Comparison of ENCODE assay signal across 14 mouse cellular contexts in the genomic region with DNA sequence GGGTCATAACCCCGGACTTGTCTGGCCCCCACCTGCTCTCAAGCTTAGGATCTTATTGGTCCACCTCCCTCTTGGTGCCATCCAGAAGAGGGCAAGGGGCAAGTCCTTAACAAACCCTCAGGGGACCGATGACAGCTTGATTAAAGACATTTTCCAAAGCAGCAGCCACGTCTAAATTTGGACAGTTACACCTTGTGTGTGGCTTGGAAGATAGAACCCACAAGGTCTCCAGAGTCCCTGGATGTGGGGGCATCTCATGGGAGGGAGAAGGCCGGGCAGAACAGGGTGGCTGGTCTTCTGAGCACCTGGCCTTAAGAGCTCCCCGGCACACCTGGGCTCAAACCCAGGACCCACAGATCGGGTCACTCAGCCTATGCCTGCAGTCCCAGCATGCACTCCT. TPM values are rescaled to one million over a fixed set of nuclear protein-coding genes. Genes with fewer than 3 reads are reported as not detected.
DNase-seq lines count a peak whose midpoint lies in the region; ATAC-seq lines count a peak whose summit lies in the region.
"Had no signal": no experiment of that assay in that cellular context is flagged by ENCODE, and none has a peak within 500 bp of the region (broad histone marks: within the 10 kb centered on the region; RNA-seq: fewer than 3 reads in every experiment).

No protein-coding gene starts in this region.

- H3K27me3 ChIP-seq in heart, embryonic 10.5 days (ENCODE audit: insufficient read depth, poor library complexity, severe bottlenecking) = no peaks in the 10 kb centered on the region
- H3K27me3 ChIP-seq in heart, embryonic 15.5 days = no peaks in the 10 kb centered on the region
- no peaks in the 10 kb centered on the region for H3K27me3 ChIP-seq in intestine, embryonic 15.5 days (replicated peaks)
- H3K27me3 ChIP-seq in stomach, embryonic 16.5 days (ENCODE audit: control insufficient read depth, insufficient read depth, low read length) = no peaks in the 10 kb centered on the region
- H3K27me3 ChIP-seq in kidney, embryonic 16.5 days (ENCODE audit: insufficient read depth, low read length) = no peaks in the 10 kb centered on the region

- peak overlapping the region; percentile 61 for H3K4me2 ChIP-seq in heart, embryonic 15.5 days
- peak overlapping the region; percentile 41 for H3K4me2 ChIP-seq in intestine, embryonic 15.5 days (replicated peaks)
- peak overlapping the region; percentile 47 for H3K4me2 ChIP-seq in stomach, embryonic 16.5 days (ENCODE audit: low read depth, low read length)
- no peak overlapping the region for H3K4me2 ChIP-seq in kidney, embryonic 16.5 days (replicated peaks; ENCODE audit: low read depth, low read length)
- H3K4me2 ChIP-seq: liver, embryonic 11.5 days had no signal

- ATAC-seq in heart, embryonic 15.5 days (replicated peaks; ENCODE audit: insufficient number of reproducible peaks, insufficient read depth, low FRiP score, low read depth) = no peak
- ATAC-seq in intestine, embryonic 15.5 days = no peak
- no peak for ATAC-seq in stomach, embryonic 16.5 days (ENCODE audit: insufficient read depth, low FRiP score)
- ATAC-seq in kidney, embryonic 16.5 days (ENCODE audit: low FRiP score, low TSS enrichment) = no peak

- peaks cover 19% of the 10 kb centered on the region for H3K36me3 ChIP-seq in heart, embryonic 10.5 days
- peaks cover 6% of the 10 kb centered on the region for H3K36me3 ChIP-seq in heart, embryonic 15.5 days
- no peaks in the 10 kb centered on the region for H3K36me3 ChIP-seq in intestine, embryonic 15.5 days
- H3K36me3 ChIP-seq in stomach, embryonic 16.5 days (ENCODE audit: control insufficient read depth, insufficient read depth, low read length) = no peaks in the 10 kb centered on the region
- no peaks in the 10 kb centered on the region for H3K36me3 ChIP-seq in kidney, embryonic 16.5 days (ENCODE audit: insufficient read depth, low read length)
- H3K36me3 ChIP-seq: forebrain, embryonic 10.5 days; midbrain, embryonic 10.5 days had no signal

- no peaks in the 10 kb centered on the region for H3K9me3 ChIP-seq in heart, embryonic 10.5 days
- no peaks in the 10 kb centered on the region for H3K9me3 ChIP-seq in heart, embryonic 15.5 days (replicated peaks)
- H3K9me3 ChIP-seq in intestine, embryonic 15.5 days = no peaks in the 10 kb centered on the region
- no peaks in the 10 kb centered on the region for H3K9me3 ChIP-seq in stomach, embryonic 16.5 days (replicated peaks; ENCODE audit: control insufficient read depth, low read length)
- no peaks in the 10 kb centered on the region for H3K9me3 ChIP-seq in kidney, embryonic 16.5 days (ENCODE audit: low read length)
- H3K9me3 ChIP-seq: forebrain, embryonic 10.5 days; midbrain, embryonic 10.5 days had no signal

- H3K9ac ChIP-seq in heart, embryonic 15.5 days = peak overlapping the region; percentile 73
- H3K9ac ChIP-seq in intestine, embryonic 15.5 days = peak overlapping the region; percentile 28; the same call in 1 of the 2 replicates
- peak overlapping the region; percentile 54; the same call in 1 of the 2 replicates for H3K9ac ChIP-seq in stomach, embryonic 16.5 days (ENCODE audit: low read length)
- no peak overlapping the region for H3K9ac ChIP-seq in kidney, embryonic 16.5 days (replicated peaks; ENCODE audit: low read length)

- DNase-seq in heart, embryonic 10.5 days (ENCODE audit: low spot score) = no peak
- DNase-seq in heart, adult 9 months (ENCODE audit: low spot score in 2 of 2) = no peak
- DNase-seq in cerebellum, postnatal 25 days = no peak
- DNase-seq: cerebellum, adult 18-20 months; kidney, adult 9 months; lung, adult 2 months had no signal

- H3K4me3 ChIP-seq in heart, embryonic 10.5 days = peak overlapping the region; percentile 61
- peak overlapping the region; percentile 63 for H3K4me3 ChIP-seq in heart, embryonic 15.5 days
- peak overlapping the region; percentile 7; the same call in 1 of the 2 replicates for H3K4me3 ChIP-seq in intestine, embryonic 15.5 days (replicated peaks)
- peak overlapping the region; percentile 47 for H3K4me3 ChIP-seq in stomach, embryonic 16.5 days (replicated peaks; ENCODE audit: low read length)
- H3K4me3 ChIP-seq in kidney, embryonic 16.5 days (ENCODE audit: low read length) = no peak overlapping the region
- H3K4me3 ChIP-seq: forebrain, embryonic 10.5 days; midbrain, embryonic 10.5 days had no signal

- H3K4me1 ChIP-seq in heart, embryonic 10.5 days = peaks cover 40% of the 10 kb centered on the region
- H3K4me1 ChIP-seq in heart, embryonic 15.5 days (replicated peaks) = peaks cover 22% of the 10 kb centered on the region
- peaks cover 7% of the 10 kb centered on the region; the same call in 1 of the 2 replicates for H3K4me1 ChIP-seq in intestine, embryonic 15.5 days (replicated peaks)
- peaks cover 17% of the 10 kb centered on the region for H3K4me1 ChIP-seq in stomach, embryonic 16.5 days (ENCODE audit: control insufficient read depth, insufficient read depth, low read length)
- peaks cover 13% of the 10 kb centered on the region; the same call in 1 of the 2 replicates for H3K4me1 ChIP-seq in kidney, embryonic 16.5 days (ENCODE audit: insufficient read depth, low read length)

- H3K27ac ChIP-seq in heart, embryonic 10.5 days = peak overlapping the region; percentile 91
- H3K27ac ChIP-seq in heart, embryonic 15.5 days = peak overlapping the region; percentile 97
- no peak overlapping the region for H3K27ac ChIP-seq in intestine, embryonic 15.5 days
- peak overlapping the region; percentile 44 for H3K27ac ChIP-seq in stomach, embryonic 16.5 days (ENCODE audit: low read length)
- H3K27ac ChIP-seq in kidney, embryonic 16.5 days (ENCODE audit: low read length) = no peak overlapping the region
- H3K27ac ChIP-seq: forebrain, embryonic 10.5 days; macrophage; midbrain, embryonic 10.5 days had no signal

- 45% methylated on average over 6 of the region's 6 CpGs for WGBS in heart, embryonic 10.5 days
- 35% methylated on average over 6 of the region's 6 CpGs for WGBS in heart, embryonic 15.5 days
- 66% methylated on average over 6 of the region's 6 CpGs for WGBS in intestine, embryonic 15.5 days
- 59% methylated on average over 6 of the region's 6 CpGs for WGBS in stomach, embryonic 16.5 days
- 69% methylated on average over 6 of the region's 6 CpGs for WGBS in kidney, embryonic 16.5 days

RNA-seq across cellular contexts. Expression of gene Jph2, which starts 3.8 kb away (rescaled TPM):
- 32.5 and 43.7 TPM in 2 replicates for polyA plus RNA-seq in heart, embryonic 10.5 days (2016; fragmentation: Nextera tagmentation; extraction: Ambion mirVana)
- 41.0 and 47.7 TPM in 2 replicates for polyA plus RNA-seq in heart, embryonic 15.5 days (2015; fragmentation: Nextera tagmentation; extraction: Ambion mirVana)
- polyA plus RNA-seq in intestine, embryonic 15.5 days (2015; fragmentation: Nextera tagmentation; extraction: Ambion mirVana) = 8.5 and 9.8 TPM in 2 replicates
- 8.5 and 11.2 TPM in 2 replicates for polyA plus RNA-seq in stomach, embryonic 16.5 days (2015; fragmentation: Nextera tagmentation; extraction: Ambion mirVana)
- polyA plus RNA-seq in kidney, embryonic 16.5 days (2015; fragmentation: Nextera tagmentation; extraction: Ambion mirVana) = 2.8 and 3.3 TPM in 2 replicates
- polyA plus RNA-seq: macrophage had no signal

RNA-seq across cellular contexts. Expression of gene Oser1, which starts 30.5 kb away (rescaled TPM):
- 65.0 and 74.3 TPM in 2 replicates for polyA plus RNA-seq in heart, embryonic 10.5 days (2016; fragmentation: Nextera tagmentation; extraction: Ambion mirVana)
- polyA plus RNA-seq in heart, embryonic 15.5 days (2015; fragmentation: Nextera tagmentation; extraction: Ambion mirVana) = 47.5 and 55.9 TPM in 2 replicates
- 83.2 and 87.4 TPM in 2 replicates for polyA plus RNA-seq in intestine, embryonic 15.5 days (2015; fragmentation: Nextera tagmentation; extraction: Ambion mirVana)
- 79.0 and 86.1 TPM in 2 replicates for polyA plus RNA-seq in stomach, embryonic 16.5 days (2015; fragmentation: Nextera tagmentation; extraction: Ambion mirVana)
- 95.6 and 99.2 TPM in 2 replicates for polyA plus RNA-seq in kidney, embryonic 16.5 days (2015; fragmentation: Nextera tagmentation; extraction: Ambion mirVana)

RNA-seq across cellular contexts. Expression of gene Gdap1l1, which starts 44.3 kb away (rescaled TPM):
- polyA plus RNA-seq in heart, embryonic 10.5 days (2016; fragmentation: Nextera tagmentation; extraction: Ambion mirVana) = 0.21 and 1.1 TPM in 2 replicates
- polyA plus RNA-seq in heart, embryonic 15.5 days (2015; fragmentation: Nextera tagmentation; extraction: Ambion mirVana) = 0.18 and 1.5 TPM in 2 replicates
- polyA plus RNA-seq in intestine, embryonic 15.5 days (2015; fragmentation: Nextera tagmentation; extraction: Ambion mirVana) = 5.9 and 6.1 TPM in 2 replicates
- 5.2 and 5.3 TPM in 2 replicates for polyA plus RNA-seq in stomach, embryonic 16.5 days (2015; fragmentation: Nextera tagmentation; extraction: Ambion mirVana)
- 0.91 and 2.2 TPM in 2 replicates for polyA plus RNA-seq in kidney, embryonic 16.5 days (2015; fragmentation: Nextera tagmentation; extraction: Ambion mirVana)

Comparison
In these comparisons a context has a peak if more than half of its experiments do, and no peak if none do; other contexts are left out.
1. H3K27ac ChIP-seq: peak in heart, embryonic 10.5 days (single experiment), heart, embryonic 15.5 days (single experiment) and stomach, embryonic 16.5 days (single experiment); none in intestine, embryonic 15.5 days (single experiment) and kidney, embryonic 16.5 days (single experiment).